Mouse (Mus musculus): ENCODE results near the gene Myrfl.

GRCm38 (mm10) chr10:116841551-116841950 lies 55.2 kb downstream of the Myrfl start:
- TF ChIP-seq CTCF (IDR thresholded peaks at IDR 0.05; ENCODE audit: control insufficient read depth, insufficient read depth, insufficient read length) (no peak), USF1 (IDR thresholded peaks at IDR 0.05; ENCODE audit: low read depth) (no peak), MYOG (IDR thresholded peaks at IDR 0.05; ENCODE audit: control insufficient read depth, extremely low read depth, insufficient read length) (no peak)

Data from C2C12 (cell line).